Mouse (Mus musculus) bone marrow macrophage, adult 2 months (primary cell): Measurements from ENCODE around the gene Pbrm1. TPM values are rescaled to one million over a fixed set of nuclear protein-coding genes. Genes with fewer than 3 reads are reported as not detected.

Experiments
- H3K27ac ChIP-seq: 2 replicates; pipeline ENCODE4 v1.5.1; 2012; ENCODE audit warnings: low read depth, low read length; ENCODE audit not compliant: insufficient read depth
- H3K4me1 ChIP-seq: 2 replicates; pipeline ENCODE4 v1.6.1; 2012; ENCODE audit warnings: low read length; ENCODE audit not compliant: control insufficient read depth, insufficient read depth
- H3K4me3 ChIP-seq: 2 replicates; pipeline ENCODE4 v1.5.1; 2012; ENCODE audit warnings: mild to moderate bottlenecking, low read length, moderate library complexity; ENCODE audit not compliant: insufficient read depth
- CTCF ChIP-seq: IDR thresholded peaks from 2 replicates; pipeline ENCODE4 v1.5.1; 2012; ENCODE audit warnings: low read depth, mild to moderate bottlenecking, low read length, moderate library complexity
- POLR2A ChIP-seq: IDR thresholded peaks from 2 replicates; pipeline ENCODE4 v1.6.1; 2012; ENCODE audit warnings: mild to moderate bottlenecking, low read depth, low read length, borderline replicate concordance
- polyA plus RNA-seq: library from polyadenylated mRNA; stranded (reverse); fragments of >200 nt; gene quantifications from 2 replicates; pipeline ENCODE4 v1.2.4, GENCODE M21; 2012; ENCODE audit not compliant: missing spikeins, insufficient read depth, insufficient read length

The Pbrm1 gene
- polyA plus RNA-seq, 1 experiment: 34.4 TPM

- H3K4me3 ChIP-seq: no peak overlapping the region
- H3K27ac ChIP-seq: peak overlapping the region; percentile 91
- H3K4me1 ChIP-seq: peaks cover 82% of the 10 kb centered on the region
- TF ChIP-seq CTCF (no peak), POLR2A (no peak)
Measured at GRCm38 (mm10) chr14:31165458-31165857, 146.5 kb downstream of the Pbrm1 start.

DNA sequence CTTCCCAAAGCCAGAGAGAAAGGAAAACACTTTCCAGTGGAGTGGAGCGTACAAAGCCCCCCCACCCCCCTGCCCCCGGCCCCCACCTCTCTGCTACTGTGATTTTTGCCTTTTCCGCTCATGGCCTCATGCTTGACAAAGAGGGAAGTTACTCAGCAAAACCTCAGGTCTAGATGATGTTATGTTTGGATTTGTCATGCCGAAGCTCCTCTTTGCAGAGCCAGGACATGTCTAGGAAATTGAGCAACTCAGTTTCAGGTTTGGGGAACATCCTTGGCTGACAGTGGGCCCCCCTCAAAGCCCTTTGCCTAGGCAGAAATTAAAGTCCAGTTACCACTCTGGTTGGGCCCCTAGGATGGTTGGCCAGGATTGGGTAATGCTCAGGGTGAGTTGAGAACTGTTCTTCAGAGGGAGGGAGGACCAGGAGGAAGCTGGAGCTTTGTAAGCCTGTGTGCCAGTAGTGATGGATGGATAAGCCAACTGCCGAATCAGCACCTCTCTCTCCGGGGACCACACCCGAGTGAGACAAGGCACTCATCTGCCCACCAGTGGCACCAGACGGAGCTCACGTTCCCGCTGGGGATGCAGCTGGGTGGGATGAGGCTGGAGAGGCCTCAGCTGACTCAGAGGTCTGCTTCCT lies 147.2 kb downstream of the Pbrm1 start:
- Histone ChIP-seq H3K4me1 (peaks cover 88% of the 10 kb centered on the region), H3K27ac (peak overlapping the region; percentile 96), H3K4me3 (peak overlapping the region; percentile 46)
- TF ChIP-seq POLR2A (no peak), CTCF (no peak)

GRCm38 (mm10) chr14:31166827-31167226 lies 147.9 kb downstream of the Pbrm1 start:
- peaks cover 88% of the 10 kb centered on the region for H3K4me1 ChIP-seq
- peak overlapping the region; percentile 96 for H3K27ac ChIP-seq
- TF ChIP-seq CTCF (no peak), POLR2A (no peak)
- H3K4me3 ChIP-seq: peak overlapping the region; percentile 46

DNA sequence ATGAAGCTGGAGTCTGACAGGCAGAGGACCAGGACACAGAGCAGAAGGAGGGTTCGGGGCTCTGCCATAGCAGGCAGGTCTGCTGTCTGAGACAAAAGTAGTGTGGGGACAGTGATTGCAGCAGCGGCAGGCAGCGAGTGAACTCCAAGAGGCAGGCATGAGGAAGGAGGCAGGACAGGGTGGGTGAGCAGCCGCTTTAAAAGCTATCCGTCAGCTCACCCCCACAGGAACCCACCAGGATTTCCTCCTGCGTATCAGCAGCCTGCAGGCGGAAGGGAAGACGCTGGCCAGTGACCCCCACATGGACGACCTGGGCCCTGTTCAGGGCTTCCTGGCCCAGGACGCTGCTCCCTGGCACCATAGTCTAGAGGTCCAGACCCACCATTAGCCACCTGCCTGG lies 149.5 kb downstream of the Pbrm1 start, which contains the start of gene Stab1:
Stab1 (minus strand) TSS at position 217 of the 400 bp plus-strand sequence.
- peak within 1 kb of the TSS; percentile 46 for H3K4me3 ChIP-seq
- peaks cover 88% of the 10 kb centered on the region for H3K4me1 ChIP-seq
- TF ChIP-seq CTCF: no peak
- TF ChIP-seq POLR2A: no peak
- H3K27ac ChIP-seq: peak within 1 kb of the TSS; percentile 96

GRCm38 (mm10) chr14:31169508-31169907 lies 150.6 kb downstream of the Pbrm1 start:
- Histone ChIP-seq H3K4me1 (peaks cover 86% of the 10 kb centered on the region), H3K27ac (peak overlapping the region; percentile 96; the same call in 1 of the 2 replicates), H3K4me3 (no peak overlapping the region)
- TF ChIP-seq POLR2A: no peak
- no peak for TF ChIP-seq CTCF

DNA sequence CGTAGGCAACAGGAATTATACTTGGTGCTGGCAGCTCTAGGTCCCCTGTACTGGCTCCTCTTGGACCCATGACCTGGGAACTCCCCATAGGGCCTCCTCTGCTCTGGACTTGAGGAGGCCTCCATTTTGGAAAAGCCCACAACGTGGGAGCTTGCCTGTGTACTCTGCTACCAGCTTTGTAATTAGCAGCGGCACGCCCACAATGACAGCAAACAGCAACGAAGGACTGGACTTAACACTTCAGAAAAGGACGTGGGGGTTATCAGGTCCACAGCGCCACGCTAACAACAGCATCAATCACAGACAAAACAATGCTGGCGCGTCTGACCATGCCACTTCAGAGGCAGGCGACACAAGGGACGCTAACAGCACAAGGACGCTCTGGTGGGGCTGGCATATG lies 152.0 kb downstream of the Pbrm1 start:
- no peak overlapping the region for H3K4me3 ChIP-seq
- peaks cover 75% of the 10 kb centered on the region for H3K4me1 ChIP-seq
- no peak overlapping the region for H3K27ac ChIP-seq
- TF ChIP-seq POLR2A: no peak
- no peak for TF ChIP-seq CTCF

Other genes starting within 250 kb of the Pbrm1 start
- gene Tmem110, start 193.5 kb upstream of the Pbrm1 start, polyA plus RNA-seq: 8.0 and 8.4 TPM in 2 replicates
- gene Mustn1, start 139.9 kb upstream of the Pbrm1 start, polyA plus RNA-seq: 1.0 and 1.5 TPM in 2 replicates
- not detected in 2 replicates for gene Itih4, start 132.7 kb upstream of the Pbrm1 start, polyA plus RNA-seq
- not detected in 2 replicates for gene Itih3, start 95.4 kb upstream of the Pbrm1 start, polyA plus RNA-seq
- gene Itih1, start 75.8 kb upstream of the Pbrm1 start, polyA plus RNA-seq: not detected in 2 replicates
- 6.1 and 6.3 TPM in 2 replicates for gene Nek4, start 67.8 kb upstream of the Pbrm1 start, polyA plus RNA-seq
- gene Glt8d1, start 17.7 kb upstream of the Pbrm1 start, polyA plus RNA-seq: 62.2 and 65.6 TPM in 2 replicates
- gene Spcs1, start 17.5 kb upstream of the Pbrm1 start, polyA plus RNA-seq: 231 and 244 TPM in 2 replicates
- gene Gnl3, start within 50 bp of the Pbrm1 start, polyA plus RNA-seq: 25.4 and 26.5 TPM in 2 replicates
- 90.6 and 95.8 TPM in 2 replicates for gene Smim4, start 109.8 kb downstream of the Pbrm1 start, polyA plus RNA-seq
- 135 and 136 TPM in 2 replicates for gene Nt5dc2, start 111.9 kb downstream of the Pbrm1 start, polyA plus RNA-seq
- 1,445 and 1,606 TPM in 2 replicates for gene Stab1, start 149.5 kb downstream of the Pbrm1 start, polyA plus RNA-seq
- gene Tnnc1, start 189.2 kb downstream of the Pbrm1 start, polyA plus RNA-seq: 4.0 and 4.1 TPM in 2 replicates
- 366 and 398 TPM in 2 replicates for gene Nisch, start 197.8 kb downstream of the Pbrm1 start, polyA plus RNA-seq
- not detected in 2 replicates for gene Sema3g, start 198.7 kb downstream of the Pbrm1 start, polyA plus RNA-seq
- gene Phf7, start 232.2 kb downstream of the Pbrm1 start, polyA plus RNA-seq: 10.5 and 13.2 TPM in 2 replicates
- 31.2 and 33.1 TPM in 2 replicates for gene Bap1, start 232.3 kb downstream of the Pbrm1 start, polyA plus RNA-seq